In genomic region chr17:45806831-45807230, GRCm38 (mm10) we compare ENCODE assay signal across 12 mouse cellular contexts.
DNase-seq lines count a peak whose midpoint lies in the region; ATAC-seq and TF ChIP-seq lines count a peak whose summit lies in the region.
"Had no signal": no experiment of that assay in that cellular context is flagged by ENCODE, and none has a peak within 500 bp of the region (broad histone marks: within the 10 kb centered on the region; RNA-seq: fewer than 3 reads in every experiment).

No protein-coding gene starts in this region.

- TF ChIP-seq EP300 in lung, postnatal 0 days (IDR thresholded peaks at IDR 0.05), result no peak

- no peak overlapping the region for H3K9ac ChIP-seq in forebrain, postnatal 0 days
- H3K9ac ChIP-seq in forebrain, embryonic 14.5 days (ENCODE audit: low read length), result no peak overlapping the region
- no peak overlapping the region for H3K9ac ChIP-seq in lung, embryonic 15.5 days
- no peak overlapping the region for H3K9ac ChIP-seq in lung, postnatal 0 days (replicated peaks; ENCODE audit: low read depth)
- H3K9ac ChIP-seq in embryonic facial prominence, embryonic 11.5 days (replicated peaks; ENCODE audit: low read length), result no peak overlapping the region
- H3K9ac ChIP-seq in limb, embryonic 11.5 days (ENCODE audit: low read length), result 0 out of 2 replicates have a peak overlapping the region, but pooled peaks have one; percentile 17
- H3K9ac ChIP-seq: liver, embryonic 14.5 days had no signal

- no peak overlapping the region for H3K4me3 ChIP-seq in forebrain, postnatal 0 days (ENCODE audit: low read depth, low read length)
- H3K4me3 ChIP-seq in forebrain, embryonic 14.5 days (ENCODE audit: low read depth, low read length), result no peak overlapping the region
- no peak overlapping the region for H3K4me3 ChIP-seq in lung, embryonic 15.5 days
- no peak overlapping the region for H3K4me3 ChIP-seq in lung, postnatal 0 days (ENCODE audit: low read depth, low read length)
- no peak overlapping the region for H3K4me3 ChIP-seq in embryonic facial prominence, embryonic 11.5 days (ENCODE audit: low read depth, low read length)
- H3K4me3 ChIP-seq in limb, embryonic 11.5 days (ENCODE audit: low read depth, low read length), result no peak overlapping the region

- ATAC-seq in forebrain, postnatal 0 days, result no peak; the same call in 1 of the 2 replicates
- no peak for ATAC-seq in forebrain, embryonic 14.5 days
- ATAC-seq in lung, embryonic 15.5 days (ENCODE audit: borderline replicate concordance, extremely low read depth, low FRiP score, low TSS enrichment), result no peak
- ATAC-seq in lung, postnatal 0 days, result no peak
- ATAC-seq in embryonic facial prominence, embryonic 11.5 days (replicated peaks; ENCODE audit: insufficient number of reproducible peaks, low FRiP score, low TSS enrichment, low read depth), result no peak
- ATAC-seq in limb, embryonic 11.5 days (ENCODE audit: insufficient number of reproducible peaks, low FRiP score, low TSS enrichment, low read depth), result no peak

- peak overlapping the region; percentile 40; the same call in 1 of the 2 replicates for H3K27ac ChIP-seq in forebrain, postnatal 0 days (ENCODE audit: low read depth, low read length)
- H3K27ac ChIP-seq in forebrain, embryonic 14.5 days (ENCODE audit: low read depth, low read length), result no peak overlapping the region
- H3K27ac ChIP-seq in lung, embryonic 15.5 days, result peak overlapping the region; percentile 34; the same call in 1 of the 2 replicates
- H3K27ac ChIP-seq in lung, postnatal 0 days (ENCODE audit: low read length), result no peak overlapping the region
- peak overlapping the region; percentile 39 for H3K27ac ChIP-seq in embryonic facial prominence, embryonic 11.5 days (replicated peaks; ENCODE audit: low read depth, low read length)
- H3K27ac ChIP-seq in limb, embryonic 11.5 days (replicated peaks; ENCODE audit: low read depth, low read length), result peak overlapping the region; percentile 4; the same call in 1 of the 2 replicates
- H3K27ac ChIP-seq: liver, embryonic 14.5 days had no signal

- H3K27me3 ChIP-seq in forebrain, postnatal 0 days (ENCODE audit: insufficient read depth, low read length), result 0 out of 2 replicates have a peak, but pooled peaks cover 8% of the 10 kb centered on the region
- 0 out of 2 replicates have a peak, but pooled peaks cover 3% of the 10 kb centered on the region for H3K27me3 ChIP-seq in forebrain, embryonic 14.5 days (replicated peaks; ENCODE audit: control insufficient read depth, insufficient read depth, low read length)
- peaks cover 12% of the 10 kb centered on the region for H3K27me3 ChIP-seq in lung, embryonic 15.5 days
- H3K27me3 ChIP-seq in lung, postnatal 0 days (replicated peaks; ENCODE audit: insufficient read depth, low read length), result 0 out of 2 replicates have a peak, but pooled peaks cover 5% of the 10 kb centered on the region
- H3K27me3 ChIP-seq in embryonic facial prominence, embryonic 11.5 days (ENCODE audit: control insufficient read depth, insufficient read depth, low read length), result no peaks in the 10 kb centered on the region
- peaks cover 4% of the 10 kb centered on the region; the same call in 1 of the 2 replicates for H3K27me3 ChIP-seq in limb, embryonic 11.5 days (ENCODE audit: control insufficient read depth, insufficient read depth, low read length)

- H3K4me2 ChIP-seq in forebrain, postnatal 0 days (ENCODE audit: low read depth), result no peak overlapping the region
- H3K4me2 ChIP-seq in forebrain, embryonic 14.5 days (ENCODE audit: low read length), result no peak overlapping the region
- H3K4me2 ChIP-seq in lung, embryonic 15.5 days, result no peak overlapping the region
- H3K4me2 ChIP-seq in lung, postnatal 0 days (replicated peaks; ENCODE audit: low read depth, low read length), result no peak overlapping the region
- H3K4me2 ChIP-seq in embryonic facial prominence, embryonic 11.5 days (ENCODE audit: low read depth, low read length), result no peak overlapping the region
- H3K4me2 ChIP-seq in limb, embryonic 11.5 days (ENCODE audit: low read depth, severe bottlenecking), result no peak overlapping the region

- no peak for DNase-seq in forebrain, postnatal 0 days
- DNase-seq in forebrain, embryonic 14.5 days (ENCODE audit: low spot score), result no peak
- no peak for DNase-seq in lung, postnatal 0 days (ENCODE audit: low spot score)
- DNase-seq in embryonic facial prominence, embryonic 11.5 days (ENCODE audit: low spot score), result no peak
- DNase-seq in limb, embryonic 11.5 days (ENCODE audit: low spot score), result peak; percentile 40
- DNase-seq in right cerebral cortex, postnatal 36 days (ENCODE audit: low spot score in 2 of 2), result no peak
- DNase-seq: adrenal gland, postnatal 14 days; gastrocnemius, postnatal 14 days; heart, postnatal 36 days; thymus, adult 18-20 months had no signal

- no peak for TF ChIP-seq CTCF in forebrain, postnatal 0 days (IDR thresholded peaks at IDR 0.05; ENCODE audit: low read depth)
- no peak for TF ChIP-seq CTCF in lung, postnatal 0 days (IDR thresholded peaks at IDR 0.05)

- no peaks in the 10 kb centered on the region for H3K36me3 ChIP-seq in forebrain, postnatal 0 days (ENCODE audit: insufficient read depth)
- H3K36me3 ChIP-seq in forebrain, embryonic 14.5 days (ENCODE audit: control insufficient read depth, insufficient read depth, low read length), result no peaks in the 10 kb centered on the region
- H3K36me3 ChIP-seq in lung, embryonic 15.5 days, result no peaks in the 10 kb centered on the region
- no peaks in the 10 kb centered on the region for H3K36me3 ChIP-seq in lung, postnatal 0 days (ENCODE audit: insufficient read depth, low read length)
- no peaks in the 10 kb centered on the region for H3K36me3 ChIP-seq in embryonic facial prominence, embryonic 11.5 days (replicated peaks; ENCODE audit: control insufficient read depth, insufficient read depth, low read depth, low read length)
- H3K36me3 ChIP-seq in limb, embryonic 11.5 days (ENCODE audit: control insufficient read depth, insufficient read depth, low read length), result no peaks in the 10 kb centered on the region

- WGBS in forebrain, postnatal 0 days, result 76% methylated on average over 4 of the region's 4 CpGs
- WGBS in forebrain, embryonic 14.5 days, result 66% methylated on average over 4 of the region's 4 CpGs
- 63% methylated on average over 4 of the region's 4 CpGs for WGBS in lung, embryonic 15.5 days
- whole genome bisulfite sequencing in lung, postnatal 0 days, result 56% methylated on average over 4 of the region's 4 CpGs
- 38% methylated on average over 4 of the region's 4 CpGs for WGBS in embryonic facial prominence, embryonic 11.5 days
- whole genome bisulfite sequencing in limb, embryonic 11.5 days, result 59% methylated on average over 4 of the region's 4 CpGs

- peaks cover 10% of the 10 kb centered on the region; the same call in 1 of the 2 replicates for H3K4me1 ChIP-seq in forebrain, postnatal 0 days (ENCODE audit: insufficient read depth)
- peaks cover 16% of the 10 kb centered on the region for H3K4me1 ChIP-seq in forebrain, embryonic 14.5 days (ENCODE audit: control insufficient read depth, insufficient read depth, low read length)
- H3K4me1 ChIP-seq in lung, embryonic 15.5 days, result peaks cover 32% of the 10 kb centered on the region
- H3K4me1 ChIP-seq in lung, postnatal 0 days (ENCODE audit: insufficient read depth, low read depth, low read length), result no peaks in the 10 kb centered on the region
- peaks cover 14% of the 10 kb centered on the region for H3K4me1 ChIP-seq in embryonic facial prominence, embryonic 11.5 days (ENCODE audit: control insufficient read depth, insufficient read depth, low read length)
- peaks cover 24% of the 10 kb centered on the region for H3K4me1 ChIP-seq in limb, embryonic 11.5 days (ENCODE audit: control insufficient read depth, insufficient read depth, low read length)

- no peaks in the 10 kb centered on the region for H3K9me3 ChIP-seq in forebrain, postnatal 0 days (ENCODE audit: low read length)
- no peaks in the 10 kb centered on the region for H3K9me3 ChIP-seq in forebrain, embryonic 14.5 days (replicated peaks; ENCODE audit: control insufficient read depth, low read length)
- no peaks in the 10 kb centered on the region for H3K9me3 ChIP-seq in lung, embryonic 15.5 days
- H3K9me3 ChIP-seq in lung, postnatal 0 days (ENCODE audit: low read length), result no peaks in the 10 kb centered on the region
- H3K9me3 ChIP-seq in embryonic facial prominence, embryonic 11.5 days (replicated peaks; ENCODE audit: control insufficient read depth, low read length), result no peaks in the 10 kb centered on the region
- no peaks in the 10 kb centered on the region for H3K9me3 ChIP-seq in limb, embryonic 11.5 days (ENCODE audit: control insufficient read depth, low read length)

Comparison
In these comparisons a context has a peak if more than half of its experiments do, and no peak if none do; other contexts are left out.
1. H3K27ac ChIP-seq: peak in forebrain, postnatal 0 days (single experiment), lung, embryonic 15.5 days (single experiment), embryonic facial prominence, embryonic 11.5 days (single experiment) and limb, embryonic 11.5 days (single experiment); none in forebrain, embryonic 14.5 days (single experiment) and lung, postnatal 0 days (single experiment).